Mouse (Mus musculus) spleen, postnatal 4 days (tissue): ENCODE results near the gene Mfsd11.
A peak's percentile ranks its signal among the peaks of the same experiment; 100 is the strongest.
"Not testable (repeated sequence)": the region's sequence is repeated elsewhere in the genome, so short reads cannot be mapped to it uniquely, and the experiment has no call there.

Experiments used
- DNase-seq, 2 experiments: peaks; one replicate each; pipeline ENCODE4 v3.0.0; 2022; ENCODE audit warnings: low spot score in 2 of 2

The Mfsd11 gene

DNA sequence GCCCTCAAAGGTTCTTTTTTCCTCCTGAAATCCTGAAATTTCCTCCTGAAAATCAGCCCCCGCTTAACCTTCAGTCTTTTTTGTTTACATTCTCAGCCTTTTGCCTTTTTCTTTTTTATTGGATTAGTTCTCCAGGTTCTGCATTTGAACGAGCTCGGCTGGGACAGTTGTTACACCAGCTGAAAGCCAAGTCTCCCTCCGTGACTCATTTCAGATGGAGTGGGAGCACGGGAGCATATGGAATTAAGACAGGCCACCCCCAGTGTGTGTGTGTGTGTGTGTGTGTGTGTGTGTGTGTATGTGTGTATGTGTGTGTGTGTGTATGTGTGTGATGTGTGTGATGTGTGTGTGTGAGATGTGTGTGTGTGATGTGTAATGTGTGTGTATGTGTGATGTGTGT, 29.2 kb downstream of the Mfsd11 start:
- no peak for DNase-seq

DNA sequence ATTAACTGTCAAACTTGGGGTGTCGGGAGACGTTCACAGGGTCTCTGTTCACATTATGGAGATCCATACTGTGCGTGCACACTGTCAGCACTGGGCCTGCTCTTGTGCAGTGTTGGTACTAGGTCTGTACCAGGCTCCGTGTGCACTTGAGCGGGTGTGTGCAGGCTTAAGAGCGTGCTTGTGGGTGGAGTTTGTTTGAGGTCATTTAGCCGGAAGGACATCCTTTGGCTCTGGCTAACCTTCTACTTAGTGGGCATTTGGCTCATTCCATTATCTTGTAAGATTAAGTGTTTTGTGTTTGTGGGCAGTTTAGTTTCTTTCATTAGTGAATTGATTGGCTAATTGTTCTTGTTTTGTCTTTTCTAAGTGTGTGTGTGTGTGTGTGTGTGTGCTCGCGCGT, 30.2 kb downstream of the Mfsd11 start:
- no peak for DNase-seq

DNA sequence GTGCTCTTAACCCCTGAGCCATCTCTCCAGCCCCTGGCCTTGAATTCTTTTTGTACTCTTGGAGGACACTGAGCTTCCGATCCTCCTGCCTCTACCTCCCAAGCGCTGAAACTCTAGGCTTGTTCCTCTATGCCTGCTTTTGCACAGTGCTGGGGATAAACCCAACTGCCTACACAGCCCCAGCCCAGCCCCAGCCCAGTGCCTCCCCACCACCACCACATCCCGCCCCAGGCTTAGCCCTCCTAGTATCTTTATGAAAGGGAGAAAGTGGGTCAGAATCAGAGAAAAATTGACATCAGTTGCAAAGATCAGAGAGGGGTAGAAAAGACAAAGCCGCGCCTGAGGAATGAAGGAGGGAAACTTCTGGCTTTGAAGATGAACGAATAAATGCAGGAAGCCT, 31.8 kb downstream of the Mfsd11 start:
- DNase-seq: no peak

DNA sequence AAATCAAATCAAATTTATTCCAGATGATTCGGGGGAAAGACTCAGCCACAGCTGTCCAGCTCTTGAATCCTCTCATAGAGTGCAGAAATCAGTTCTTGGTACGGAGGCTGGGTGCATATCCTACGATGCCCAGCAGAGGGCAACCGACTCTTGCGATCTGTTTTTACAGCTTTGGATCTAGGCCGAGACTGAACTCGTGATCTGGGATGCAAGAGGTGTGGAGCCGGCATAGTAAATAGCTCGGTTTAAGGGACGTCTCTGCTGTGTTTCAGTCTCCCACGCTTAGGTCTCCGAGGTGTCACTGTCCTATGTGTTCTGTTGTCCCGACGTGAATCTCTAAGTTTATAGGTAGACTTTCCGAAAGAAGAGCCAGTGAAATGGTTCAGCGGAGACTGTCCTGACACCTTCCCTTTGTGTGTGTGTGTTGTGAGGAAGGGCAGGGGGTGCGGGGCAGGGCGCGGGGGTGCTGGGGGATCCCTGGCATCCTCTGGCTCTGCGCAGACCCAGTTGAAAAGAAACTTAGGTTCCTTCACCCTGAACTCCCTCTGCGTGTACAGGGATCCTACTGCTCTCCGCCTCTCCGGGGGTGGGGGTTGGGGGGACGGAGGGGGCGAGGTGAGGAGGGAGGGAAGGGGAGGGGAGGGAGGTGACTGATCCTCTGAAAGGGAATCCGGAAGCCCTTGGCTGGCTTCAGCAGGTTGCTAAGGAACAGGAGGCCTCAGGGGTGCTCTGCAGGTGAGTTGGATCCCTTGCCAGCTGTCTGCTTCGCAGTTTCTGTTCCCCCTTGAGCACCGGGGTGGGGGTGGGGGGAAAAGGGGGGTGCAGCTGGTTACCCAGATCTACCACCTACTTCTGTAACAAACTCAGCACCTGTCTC, 33.3 kb downstream of the Mfsd11 start:
- peak; percentile 58 to 83 for DNase-seq

DNA sequence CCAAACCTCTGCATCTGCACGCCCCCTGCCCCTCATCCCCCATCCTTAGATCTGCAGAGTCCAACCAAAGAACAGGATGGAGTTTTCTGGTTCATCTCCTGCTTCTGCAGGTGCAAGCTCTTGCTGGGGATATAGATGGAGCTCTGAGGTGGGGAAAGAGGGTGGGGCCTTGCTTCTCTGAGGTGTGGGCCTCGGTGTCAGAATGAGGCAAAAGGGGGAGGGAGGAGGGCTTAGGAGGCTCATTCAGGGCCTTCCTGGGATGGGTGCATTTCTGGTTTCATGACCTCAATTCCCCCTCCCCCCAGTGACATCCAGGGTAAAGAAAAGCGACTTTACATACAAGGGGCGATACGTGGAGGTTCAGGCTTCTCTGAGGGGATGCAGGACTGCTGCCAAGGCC, 34.9 kb downstream of the Mfsd11 start:
- no peak for DNase-seq

DNA sequence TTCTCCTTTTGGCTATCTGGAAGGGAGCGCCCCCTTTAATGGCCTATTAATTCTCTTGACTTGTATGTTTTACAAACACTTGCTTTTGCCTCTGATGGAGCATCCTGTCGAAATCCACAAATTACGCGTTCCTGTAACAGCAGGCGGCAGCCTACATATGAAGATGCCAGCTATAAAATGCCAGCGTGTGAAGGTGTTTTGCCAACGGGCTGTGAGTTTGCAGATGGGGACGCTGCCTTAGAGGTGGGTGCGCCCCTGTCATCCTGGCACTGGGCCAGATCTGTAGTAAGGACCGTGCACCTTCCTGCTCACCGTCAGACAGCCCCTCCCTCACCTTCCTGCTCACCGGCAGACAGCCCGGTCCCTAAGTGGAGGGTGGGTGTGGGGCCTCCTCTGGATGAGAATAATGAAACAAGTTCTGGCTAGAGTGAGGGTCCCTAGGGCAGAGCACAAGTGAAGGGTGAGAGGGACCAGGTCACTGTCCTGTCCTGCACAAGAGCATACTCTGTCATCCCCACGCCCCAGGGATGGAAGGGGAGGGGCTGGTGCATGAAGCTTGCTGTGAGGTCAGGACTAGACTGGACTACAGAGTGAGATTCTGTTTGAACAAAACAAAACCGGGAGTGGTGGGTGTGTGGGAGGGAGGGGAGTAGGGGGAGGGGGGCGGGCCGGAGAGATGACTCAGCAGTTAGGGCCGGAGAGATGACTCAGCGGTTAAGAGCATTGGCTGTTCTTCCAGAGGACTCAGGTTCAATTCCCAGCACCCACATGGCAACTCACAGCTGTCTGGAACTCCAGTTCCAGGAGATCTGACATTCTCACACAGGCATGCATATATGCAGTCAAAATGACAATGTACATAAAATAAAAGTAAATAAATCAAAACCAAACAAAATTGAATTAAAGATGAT, 41.5 kb downstream of the Mfsd11 start:
- DNase-seq: no peak

DNA sequence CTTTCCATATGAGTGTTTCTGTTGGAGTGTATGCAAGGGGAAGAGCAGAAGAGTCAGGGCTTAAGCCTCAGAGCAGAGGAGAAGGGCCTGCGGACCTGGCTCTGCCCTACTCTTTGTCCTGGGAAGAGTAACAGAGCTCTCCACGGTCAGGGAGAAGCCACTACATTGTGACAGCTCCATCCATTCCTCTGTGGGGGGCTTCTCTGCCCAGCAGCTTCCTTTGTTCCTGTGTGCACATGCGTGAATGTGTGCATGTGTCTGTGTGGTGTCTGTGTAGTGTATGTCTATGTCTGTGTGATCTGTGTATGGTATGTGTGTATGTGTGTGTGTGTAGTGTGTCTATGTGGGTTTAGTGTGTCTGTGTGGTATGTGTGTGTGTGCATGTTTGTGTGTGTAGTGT, 43.2 kb downstream of the Mfsd11 start:
- no peak for DNase-seq

DNA sequence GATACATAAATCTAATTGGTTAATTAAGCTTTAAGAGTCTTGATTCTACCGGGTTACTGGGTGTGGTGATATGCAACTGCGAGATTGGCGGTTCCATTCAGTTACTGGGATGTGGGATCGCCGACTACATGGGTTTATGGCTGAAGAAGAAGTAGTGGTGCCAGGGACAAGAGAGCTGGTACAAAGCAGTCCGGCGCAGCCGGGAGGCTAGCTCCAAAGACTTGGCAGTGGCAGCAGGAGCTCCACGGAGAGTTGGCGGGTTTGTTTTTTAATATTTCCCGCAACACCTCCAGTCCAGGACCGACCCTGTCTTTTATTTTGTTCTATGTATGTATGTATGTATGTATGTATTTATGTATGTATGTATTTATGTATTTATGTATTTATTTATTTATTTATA, 47.0 kb downstream of the Mfsd11 start:
- DNase-seq: no peak

DNA sequence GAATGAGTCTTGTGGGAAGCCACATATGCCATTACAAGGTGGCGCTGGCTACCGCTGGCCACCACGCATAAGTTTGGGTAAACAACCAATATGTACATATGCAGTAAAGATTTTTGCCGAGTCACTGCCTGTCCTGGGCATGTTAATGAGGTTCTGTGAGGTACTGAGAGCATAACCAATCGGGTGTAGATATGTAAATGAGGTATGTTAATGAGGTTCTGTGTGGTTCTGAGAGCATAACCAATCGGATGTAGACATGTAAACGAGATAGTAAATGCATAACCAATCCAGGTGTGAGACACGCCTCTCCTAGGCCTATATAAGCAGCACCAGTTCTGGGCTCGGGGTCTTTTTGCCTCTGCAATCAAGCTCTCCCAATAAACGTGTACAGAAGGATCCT, 50.3 kb downstream of the Mfsd11 start:
- not testable (repeated sequence) for DNase-seq

DNA sequence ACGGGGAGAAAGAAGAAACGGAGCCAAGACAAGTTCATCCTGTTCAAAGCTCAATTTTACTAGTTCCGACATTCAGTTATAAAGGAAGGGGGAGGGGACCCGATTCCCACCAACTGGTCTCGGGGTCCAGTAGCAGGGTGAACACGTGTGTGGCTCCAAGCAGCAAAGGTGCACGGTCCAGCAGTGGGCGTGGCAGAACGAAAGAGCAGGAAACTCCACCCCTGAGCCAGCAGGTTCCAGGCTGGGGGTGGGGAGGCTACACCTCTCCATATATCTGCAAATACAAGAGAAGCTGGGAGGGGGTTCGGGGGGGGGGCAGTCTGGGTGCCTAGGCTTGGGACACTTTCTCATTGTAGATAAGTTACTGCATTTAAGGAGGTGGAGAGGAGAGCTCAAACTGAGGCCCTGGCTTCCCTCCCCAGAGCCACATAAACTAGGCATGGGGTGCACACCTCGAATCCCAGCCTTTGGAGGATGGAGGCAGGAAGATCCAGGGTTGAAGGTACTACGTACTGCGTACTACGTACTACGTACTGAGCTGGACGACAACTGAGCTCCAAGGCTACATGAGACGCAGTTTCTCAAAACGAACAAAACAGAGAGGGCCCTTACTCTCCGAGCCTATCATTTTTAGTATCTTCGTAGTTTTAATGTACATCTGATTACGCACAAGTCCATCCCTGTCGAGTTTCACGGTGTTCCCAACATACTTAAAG, 53.7 kb downstream of the Mfsd11 start:
- no peak for DNase-seq

DNA sequence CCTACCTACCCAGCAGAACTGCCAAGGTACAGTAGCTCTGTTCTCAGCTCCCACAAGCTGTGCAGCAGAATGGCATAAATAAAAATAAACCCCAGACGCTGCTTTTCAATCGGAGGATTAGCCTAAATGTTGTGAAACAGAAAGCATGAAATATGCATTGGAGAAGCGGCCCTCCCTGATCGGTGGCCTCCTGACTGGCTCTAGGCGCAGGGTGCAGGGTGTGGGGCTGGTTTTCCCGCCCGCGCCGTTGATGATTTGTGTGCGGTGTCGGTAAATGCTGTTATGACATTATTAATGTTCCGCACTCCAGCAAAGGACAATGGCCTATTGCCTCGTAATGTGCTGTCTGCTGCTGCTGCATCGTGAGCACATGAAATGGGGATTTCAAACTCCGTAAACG, 61.3 kb downstream of the Mfsd11 start:
- no peak for DNase-seq

DNA sequence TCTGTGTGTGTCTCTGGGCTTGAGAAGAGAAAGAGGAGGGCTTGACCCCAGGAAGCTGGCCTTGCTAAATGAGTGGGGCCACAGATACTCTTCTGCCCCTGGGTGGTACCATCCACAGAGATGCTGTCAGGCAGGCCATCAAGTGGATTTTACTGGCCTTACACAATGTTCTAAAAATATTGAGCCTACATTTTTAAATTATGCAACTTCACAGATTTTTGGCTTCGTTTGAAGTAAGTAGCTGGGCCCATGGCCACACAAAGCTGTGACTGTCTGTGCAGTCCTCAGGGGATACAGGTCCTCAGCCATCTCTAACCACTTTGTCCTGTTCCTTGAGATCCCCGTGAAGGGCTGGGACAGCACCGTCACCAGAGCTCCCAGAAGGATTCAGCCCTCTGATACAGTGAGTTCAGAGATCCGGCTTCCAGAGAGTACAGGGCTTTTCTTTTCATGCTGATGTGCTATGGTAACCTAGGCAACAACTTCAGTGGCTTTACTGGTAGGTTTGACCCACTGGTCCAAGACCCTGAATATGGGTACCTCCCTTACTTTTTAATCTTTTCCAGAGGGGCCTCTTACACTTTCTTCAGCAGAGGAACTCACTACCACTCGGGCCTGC, 62.1 kb downstream of the Mfsd11 start:
- no peak for DNase-seq

DNA sequence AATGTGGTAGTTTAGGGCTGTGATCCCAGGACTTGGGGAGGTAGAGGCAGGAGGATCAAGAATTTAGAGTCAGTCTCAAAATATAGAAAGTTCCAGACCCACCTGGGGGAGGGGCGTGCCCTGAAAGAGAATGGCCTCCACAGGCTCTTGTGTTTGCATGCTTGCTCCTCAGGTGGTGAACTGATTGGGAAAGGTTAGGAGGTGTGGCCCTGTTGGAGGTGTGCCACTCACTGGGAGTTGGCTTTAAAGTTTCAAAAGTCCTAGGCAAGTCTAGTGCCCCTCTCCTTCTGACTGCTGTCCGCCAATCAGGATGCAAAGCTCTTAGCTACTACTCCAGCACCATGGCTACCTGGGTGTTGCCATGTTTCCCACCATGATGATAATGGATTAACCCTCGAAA, 63.0 kb downstream of the Mfsd11 start:
- DNase-seq: no peak

DNA sequence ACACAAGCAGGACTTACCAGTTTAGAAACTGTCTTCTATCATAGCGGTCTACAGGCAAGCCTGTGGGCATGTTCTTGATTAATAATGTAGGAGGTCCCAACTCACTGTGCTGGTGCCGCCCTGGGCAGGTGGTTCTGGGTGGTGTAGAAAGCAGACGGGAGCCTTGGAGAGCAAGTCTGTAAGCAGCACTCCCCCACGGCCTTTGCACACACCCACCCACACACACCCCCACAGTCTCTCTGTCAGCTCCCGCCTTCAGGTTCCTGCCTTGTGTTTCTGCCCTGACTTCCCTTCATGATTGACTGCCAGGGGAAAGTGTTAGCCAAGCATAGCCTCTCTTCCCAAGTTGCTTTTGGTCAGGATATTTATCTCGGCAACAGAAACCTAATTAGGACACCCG, 65.1 kb downstream of the Mfsd11 start:
- no peak for DNase-seq

DNA sequence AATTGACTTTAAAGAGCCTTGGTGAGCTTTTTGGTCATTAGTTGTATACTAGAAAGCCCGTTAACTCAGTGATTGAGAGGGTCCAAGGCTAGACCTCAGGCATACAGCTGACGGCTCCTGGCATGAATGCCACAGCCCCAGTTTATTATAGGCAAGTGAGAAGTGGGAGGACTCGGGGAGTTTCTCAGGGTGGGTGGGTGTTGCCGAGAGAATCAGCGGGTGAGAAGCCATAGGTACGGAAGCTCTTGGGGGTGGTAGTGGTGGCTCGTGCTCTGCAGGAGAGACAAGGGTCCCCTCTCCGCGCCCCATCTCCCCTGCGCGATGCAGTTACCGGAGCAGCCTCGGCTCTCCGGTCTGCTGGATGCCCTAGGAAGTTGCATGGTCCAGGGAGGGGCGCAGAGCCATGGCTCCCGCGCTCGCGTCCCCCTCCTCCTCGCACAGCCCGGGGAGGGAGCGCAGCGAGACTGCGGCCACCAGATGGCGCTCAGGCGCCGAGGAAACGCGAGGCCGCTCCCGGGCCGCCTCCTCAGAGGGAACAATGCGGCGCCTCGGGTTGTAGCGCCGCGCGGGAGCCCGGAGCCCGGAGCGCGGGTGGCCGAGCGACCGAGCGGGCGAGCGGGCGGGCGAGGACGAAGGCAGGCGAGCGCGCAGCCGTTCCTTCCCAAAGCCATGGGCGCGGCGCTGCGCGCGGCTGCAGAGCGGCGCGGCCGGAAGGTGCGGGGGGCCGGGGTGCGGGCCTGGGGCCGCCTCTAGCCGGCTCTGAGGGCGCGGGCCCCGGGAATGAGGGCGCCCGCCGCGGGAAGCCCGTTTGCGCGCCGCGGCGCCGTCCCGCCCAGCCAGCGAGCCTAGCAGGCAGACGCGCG, 66.3 kb downstream of the Mfsd11 start, which contains the start of gene Mgat5b:
Gene Mgat5b, plus strand, starts transcription at position 541 of the 863 bp plus-strand sequence.
- DNase-seq: peak; percentile 67 to 91

DNA sequence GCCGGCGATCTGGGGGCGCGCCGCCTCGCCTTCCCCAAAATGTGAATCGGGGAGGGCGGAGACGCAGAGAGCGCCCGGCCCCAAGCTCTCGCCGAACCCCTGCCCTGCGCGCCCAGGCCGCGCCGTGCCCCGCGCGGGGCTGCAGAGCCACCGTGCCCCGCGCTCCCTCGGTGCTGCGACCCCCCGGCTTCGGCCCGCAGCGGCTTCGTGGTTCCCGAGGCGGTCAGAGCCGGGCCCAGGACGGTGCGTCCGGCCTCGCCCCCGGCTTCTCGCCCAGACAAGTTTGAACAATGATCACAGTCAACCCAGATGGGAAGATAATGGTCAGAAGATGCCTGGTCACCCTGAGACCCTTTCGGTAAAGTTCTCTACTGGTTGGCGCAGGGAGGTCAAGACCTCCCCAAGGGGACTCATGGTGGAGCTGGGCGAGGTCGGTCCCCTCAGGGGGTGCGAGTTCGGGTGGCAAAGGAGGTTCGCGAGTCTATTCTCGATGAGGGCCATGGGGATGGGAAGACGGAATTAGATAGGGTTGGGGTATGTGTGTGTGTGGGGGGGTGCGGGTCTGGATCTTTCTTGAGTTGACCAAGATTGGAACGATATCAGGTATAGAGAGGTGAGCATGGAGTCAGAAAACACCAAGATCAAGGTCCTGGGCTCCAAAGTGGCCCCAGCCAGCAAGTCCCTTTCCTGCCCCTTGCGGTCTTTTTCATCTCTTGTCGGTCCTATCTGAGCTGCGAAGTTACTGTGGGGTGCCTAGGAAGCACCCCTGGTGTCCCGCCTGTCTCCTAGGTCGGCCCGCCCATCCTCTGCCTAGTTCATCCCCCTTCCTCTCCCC, 67.2 kb downstream of the Mfsd11 start:
- no peak for DNase-seq

DNA sequence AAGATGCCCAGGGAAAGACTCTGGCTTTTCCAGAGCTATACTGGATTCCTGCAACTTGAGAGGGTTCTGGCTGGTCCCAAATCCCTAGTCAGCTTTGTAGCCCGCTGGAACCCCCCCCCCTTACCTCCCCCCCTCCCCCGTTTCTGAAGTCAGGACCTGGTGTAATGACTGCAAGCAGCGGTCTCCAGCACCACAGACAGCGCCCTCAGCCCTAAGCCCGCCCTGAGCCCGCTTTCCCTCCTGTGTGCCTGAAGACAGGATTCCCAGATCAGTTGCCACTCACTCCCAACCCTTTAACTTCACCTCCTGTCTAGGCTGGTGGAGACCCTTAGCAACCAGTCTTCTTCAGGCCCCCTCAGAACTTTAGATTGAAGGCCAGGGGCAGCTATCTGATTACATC, 68.5 kb downstream of the Mfsd11 start:
- no peak for DNase-seq

DNA sequence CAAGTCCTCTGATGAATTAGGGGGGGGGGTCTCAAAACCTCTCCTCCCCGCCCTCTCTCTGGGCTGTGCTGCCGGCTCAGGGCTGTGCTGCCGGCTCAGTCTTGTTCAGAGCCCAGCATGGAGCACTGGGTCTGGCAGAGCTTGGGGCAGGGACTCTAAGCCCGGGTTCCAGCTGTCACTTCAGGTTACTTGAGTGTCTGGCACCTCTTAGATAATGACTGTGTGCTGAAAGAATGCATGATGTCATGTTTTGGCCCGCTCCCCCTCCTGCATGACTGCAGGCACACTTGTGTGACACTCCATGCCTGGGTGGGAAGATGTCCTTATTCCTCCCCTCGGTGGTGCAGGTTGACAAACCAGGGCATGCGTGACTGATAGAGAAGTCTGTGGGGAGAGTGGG, 69.8 kb downstream of the Mfsd11 start:
- no peak for DNase-seq
